Mouse (Mus musculus) hindbrain, postnatal 0 days (tissue): ENCODE results near the gene 4932438H23Rik. TPM values are rescaled to one million over a fixed set of nuclear protein-coding genes. Genes with fewer than 3 reads are reported as not detected.

ENCODE experiments used
- ATAC-seq: fragments of 200-750 bp; cut with Nextera tagmentation; 2 replicates; pipeline ENCODE4 v1.8.0; 2017; ENCODE audit warnings: mild to moderate bottlenecking, moderate TSS enrichment, moderate library complexity
- DNase-seq: peaks from one replicate; pipeline ENCODE4 v3.0.0-alpha.2; 2015; ENCODE audit warnings: low spot score
- H3K27ac ChIP-seq: fragments of 300-500 bp; sonication (generic); 2 replicates; pipeline ENCODE4 v1.5.1; 2014; ENCODE audit warnings: mild to moderate bottlenecking
- H3K27me3 ChIP-seq: fragments of 300-500 bp; sonication (generic); 2 replicates; pipeline ENCODE4 v1.6.1; 2014; ENCODE audit warnings: low read length, mixed read lengths; ENCODE audit not compliant: insufficient read depth
- H3K36me3 ChIP-seq: fragments of 300-500 bp; sonication (generic); 2 replicates; pipeline ENCODE4 v1.6.1; 2014; ENCODE audit warnings: low read length, mixed read lengths; ENCODE audit not compliant: insufficient read depth
- H3K4me1 ChIP-seq: fragments of 300-500 bp; sonication (generic); 2 replicates; pipeline ENCODE4 v1.6.1; 2014; ENCODE audit warnings: antibody characterized with exemption, low read length, mixed read lengths; ENCODE audit not compliant: insufficient read depth
- H3K4me2 ChIP-seq: fragments of 300-500 bp; sonication (generic); 2 replicates; pipeline ENCODE4 v1.6.1; 2014; ENCODE audit warnings: low read depth, mild to moderate bottlenecking, low read length, moderate library complexity, mixed read lengths
- H3K4me3 ChIP-seq: fragments of 300-500 bp; sonication (generic); 2 replicates; pipeline ENCODE4 v1.5.1; 2014; ENCODE audit warnings: low read length
- H3K9ac ChIP-seq: fragments of 300-500 bp; sonication (generic); replicated peaks from 2 replicates; pipeline ENCODE4 v1.6.1; 2014; ENCODE audit warnings: mild to moderate bottlenecking, low read length, moderate library complexity, mixed read lengths
- H3K9me3 ChIP-seq: fragments of 300-500 bp; sonication (generic); 2 replicates; pipeline ENCODE4 v1.6.1; 2016; ENCODE audit warnings: low read length, mixed read lengths
- CTCF ChIP-seq: IDR thresholded peaks from 2 replicates; pipeline ENCODE4 v1.5.1; 2016; ENCODE audit warnings: antibody characterized with exemption, control low read depth, low read depth
- WGBS: fragments of 180-500 bp; shearing (Covaris S2); extraction: QIAGEN DNeasy Blood & Tissue Kit; methylation state at CpG from one replicate; pipeline ENCODE4 v1.1.7; 2014; 5-methylcytosine and 5-hydroxymethylcytosine counted together
- polyA plus RNA-seq: library from polyadenylated mRNA; unstranded; fragments of >200 nt; fragmentation: Nextera tagmentation; extraction: Ambion mirVana; gene quantifications from 2 replicates; pipeline ENCODE4 v1.2.1, GENCODE M21; 2015
- total RNA-seq: library from RNA; depleted of rRNA; stranded (reverse); fragments of >200 nt; gene quantifications from 2 replicates; pipeline ENCODE4 v1.2.3, GENCODE M21; 2014; rRNA removed

Gene 4932438H23Rik
- 1.6 and 2.0 TPM in 2 replicates for total RNA-seq
- polyA plus RNA-seq = 0.94 and 2.0 TPM in 2 replicates

- ATAC-seq = no peak
- Histone ChIP-seq H3K4me2 (no peak within 1 kb of the TSS), H3K27me3 (no peaks in the 10 kb centered on the region), H3K4me1 (no peaks in the 10 kb centered on the region; the same call in 1 of the 2 replicates), H3K9me3 (no peaks in the 10 kb centered on the region), H3K4me3 (no peak within 1 kb of the TSS), H3K27ac (no peak within 1 kb of the TSS), H3K9ac (no peak within 1 kb of the TSS), H3K36me3 (no peaks in the 10 kb centered on the region)
- WGBS = 80% methylated on average over 8 of the region's 8 CpGs
- no peak for DNase-seq
- no peak for TF ChIP-seq CTCF
These were observed at the start of gene 4932438H23Rik for GRCm38 (mm10) chr16:91095022-91095421. 4932438H23Rik (minus strand) TSS chr16:91095122.

- DNase-seq (no peak), ATAC-seq (no peak)
- H3K36me3 ChIP-seq = no peaks in the 10 kb centered on the region
- no peak for TF ChIP-seq CTCF
- H3K27me3 ChIP-seq = peaks cover 30% of the 10 kb centered on the region
- WGBS = 20% methylated on average over 20 of the region's 20 CpGs
- peaks cover 7% of the 10 kb centered on the region; the same call in 1 of the 2 replicates for H3K4me1 ChIP-seq
- no peak overlapping the region for H3K27ac ChIP-seq
- H3K9me3 ChIP-seq = no peaks in the 10 kb centered on the region
- H3K4me2 ChIP-seq = no peak overlapping the region
- no peak overlapping the region for H3K9ac ChIP-seq
- H3K4me3 ChIP-seq = no peak overlapping the region
These were observed 46.2 kb upstream of the 4932438H23Rik start for GRCm38 (mm10) chr16:91140991-91141630.

GRCm38 (mm10) chr16:91140457-91140856 is 45.5 kb upstream of the 4932438H23Rik start:
- Histone ChIP-seq H3K4me1 (peaks cover 7% of the 10 kb centered on the region; the same call in 1 of the 2 replicates), H3K4me3 (no peak overlapping the region), H3K27ac (no peak overlapping the region), H3K9ac (no peak overlapping the region), H3K4me2 (peak overlapping the region; percentile 23; the same call in 1 of the 2 replicates), H3K9me3 (no peaks in the 10 kb centered on the region), H3K27me3 (peaks cover 30% of the 10 kb centered on the region), H3K36me3 (no peaks in the 10 kb centered on the region)
- 8% methylated on average over 10 of the region's 10 CpGs for WGBS
- ATAC-seq = peak; percentile 85
- no peak for TF ChIP-seq CTCF
- DNase-seq = peak; percentile 74

GRCm38 (mm10) chr16:91140056-91140455 is 45.1 kb upstream of the 4932438H23Rik start:
- no peak overlapping the region for H3K27ac ChIP-seq
- no peaks in the 10 kb centered on the region for H3K9me3 ChIP-seq
- H3K4me2 ChIP-seq = peak overlapping the region; percentile 23; the same call in 1 of the 2 replicates
- H3K9ac ChIP-seq = no peak overlapping the region
- ATAC-seq (peak; percentile 40; the same call in 1 of the 2 replicates), DNase-seq (peak; percentile 10)
- WGBS = 3% methylated on average over 13 of the region's 13 CpGs
- H3K4me3 ChIP-seq = no peak overlapping the region
- H3K27me3 ChIP-seq = peaks cover 30% of the 10 kb centered on the region
- no peak for TF ChIP-seq CTCF
- H3K36me3 ChIP-seq = no peaks in the 10 kb centered on the region
- peaks cover 7% of the 10 kb centered on the region; the same call in 1 of the 2 replicates for H3K4me1 ChIP-seq

- Histone ChIP-seq H3K27ac (no peak overlapping the region), H3K4me1 (peaks cover 7% of the 10 kb centered on the region; the same call in 1 of the 2 replicates), H3K4me3 (no peak overlapping the region), H3K4me2 (no peak overlapping the region), H3K36me3 (no peaks in the 10 kb centered on the region), H3K9ac (no peak overlapping the region), H3K9me3 (no peaks in the 10 kb centered on the region), H3K27me3 (peaks cover 30% of the 10 kb centered on the region)
- TF ChIP-seq CTCF = peak; percentile 35; the same call in 1 of the 2 replicates
- peak; percentile 79 for ATAC-seq
- WGBS = 16% methylated on average over 10 of the region's 10 CpGs
- peak; percentile 59 for DNase-seq
These were observed 44.6 kb upstream of the 4932438H23Rik start for GRCm38 (mm10) chr16:91139481-91139880.

- WGBS = 84% methylated on average over 3 of the region's 3 CpGs
- no peak for DNase-seq
- TF ChIP-seq CTCF = no peak
- Histone ChIP-seq H3K4me1 (peaks cover 7% of the 10 kb centered on the region; the same call in 1 of the 2 replicates), H3K9ac (no peak overlapping the region), H3K27ac (no peak overlapping the region), H3K27me3 (peaks cover 30% of the 10 kb centered on the region), H3K36me3 (no peaks in the 10 kb centered on the region), H3K4me2 (no peak overlapping the region), H3K9me3 (no peaks in the 10 kb centered on the region), H3K4me3 (no peak overlapping the region)
- ATAC-seq = no peak
These were observed 43.8 kb upstream of the 4932438H23Rik start for GRCm38 (mm10) chr16:91138736-91139135.

- H3K36me3 ChIP-seq = no peaks in the 10 kb centered on the region
- no peak for TF ChIP-seq CTCF
- DNase-seq (no peak), ATAC-seq (no peak)
- no peak overlapping the region for H3K4me3 ChIP-seq
- peaks cover 29% of the 10 kb centered on the region for H3K27me3 ChIP-seq
- H3K27ac ChIP-seq = no peak overlapping the region
- no peak overlapping the region for H3K4me2 ChIP-seq
- no peaks in the 10 kb centered on the region for H3K9me3 ChIP-seq
- WGBS = 90% methylated on average over 7 of the region's 7 CpGs
- no peak overlapping the region for H3K9ac ChIP-seq
- H3K4me1 ChIP-seq = peaks cover 7% of the 10 kb centered on the region; the same call in 1 of the 2 replicates
These were observed 43.2 kb upstream of the 4932438H23Rik start for GRCm38 (mm10) chr16:91138151-91138550.
